Comparison of ENCODE assay signal across 16 mouse cellular contexts in the genomic region with DNA sequence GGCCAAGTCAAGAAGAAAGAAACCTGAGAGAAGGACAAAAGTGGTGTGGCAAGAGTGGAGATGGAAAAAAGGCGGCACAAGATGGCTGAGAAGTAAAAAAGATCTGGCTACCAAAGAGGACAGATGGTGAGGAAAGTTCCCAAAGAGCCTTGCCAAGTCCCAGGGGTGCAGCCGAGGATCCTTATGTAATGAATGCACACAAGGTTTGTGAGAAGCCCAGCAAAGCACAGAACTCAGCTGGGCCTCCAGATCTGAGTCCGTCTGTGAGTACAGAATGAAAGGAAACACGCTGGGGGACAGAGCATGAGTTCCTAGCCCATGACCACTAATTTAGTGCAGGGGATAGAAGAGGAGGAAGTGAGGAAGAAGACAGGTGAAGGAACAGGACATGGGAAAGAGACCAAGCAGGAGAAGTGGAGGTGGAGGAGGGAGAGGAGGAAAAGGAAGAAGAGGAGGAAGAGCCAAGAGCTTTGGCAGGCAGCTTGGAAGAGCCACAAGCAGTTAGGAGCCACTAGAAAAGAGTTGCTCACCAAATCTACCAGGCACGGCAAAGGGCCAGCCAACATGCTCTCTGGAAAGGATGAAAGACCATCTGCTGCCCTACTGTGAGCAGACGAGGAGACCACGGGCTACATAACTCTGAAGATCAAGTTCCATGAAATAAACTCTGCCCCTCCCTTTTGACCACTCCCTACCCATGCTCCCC. TPM values are rescaled to one million over a fixed set of nuclear protein-coding genes. Genes with fewer than 3 reads are reported as not detected.
DNase-seq lines count a peak whose midpoint lies in the region; ATAC-seq and TF ChIP-seq lines count a peak whose summit lies in the region.
"Had no signal": no experiment of that assay in that cellular context is flagged by ENCODE, and none has a peak within 500 bp of the region (broad histone marks: within the 10 kb centered on the region; RNA-seq: fewer than 3 reads in every experiment).

No protein-coding gene starts in this region.

- intact Hi-C loops in left cerebral cortex, adult 2 months (cut with DNase I), result loop anchor here (5.0 kb wide), 1 partner anchor 83 kb away; no protein-coding TSS in a partner anchor

- peak overlapping the region; percentile 90 for H3K27ac ChIP-seq in cerebellum, adult 2 months (ENCODE audit: insufficient read depth, low read length)
- H3K27ac ChIP-seq in left cerebral cortex, adult 2 months, result peak overlapping the region; percentile 26; the same call in 1 of the 2 replicates
- H3K27ac ChIP-seq: midbrain, embryonic 10.5 days; neural tube, embryonic 15.5 days; stomach, embryonic 15.5 days had no signal

- H3K4me1 ChIP-seq in cerebellum, adult 2 months (ENCODE audit: control insufficient read depth, insufficient read depth, low read length), result peaks cover 7% of the 10 kb centered on the region; the same call in 1 of the 2 replicates
- H3K4me1 ChIP-seq: midbrain, embryonic 10.5 days; neural tube, embryonic 15.5 days; stomach, embryonic 15.5 days had no signal

- ATAC-seq in frontal cortex, adult (ENCODE audit: low TSS enrichment), result peak; percentile 96
- ATAC-seq in inflammation-experienced regulatory T-cells, adult 6 months, result no peak

- no peak for TF ChIP-seq CTCF in cerebellum, adult 2 months (IDR thresholded peaks at IDR 0.05; ENCODE audit: borderline replicate concordance, insufficient read depth, low read depth, low read length)
- TF ChIP-seq CTCF in left cerebral cortex, adult 2 months (IDR thresholded peaks at IDR 0.05), result no peak

- no peak overlapping the region for H3K4me3 ChIP-seq in cerebellum, adult 2 months (replicated peaks; ENCODE audit: insufficient read depth, low read depth, low read length)
- H3K4me3 ChIP-seq in left cerebral cortex, adult 2 months, result no peak overlapping the region
- H3K4me3 ChIP-seq: heart, embryonic 12.5 days; midbrain, embryonic 10.5 days; neural tube, embryonic 15.5 days; stomach, embryonic 15.5 days had no signal

- no peak for TF ChIP-seq POLR2A in cerebellum, adult 2 months (IDR thresholded peaks at IDR 0.05; ENCODE audit: borderline replicate concordance, insufficient read depth, low read length)

- H3K27me3 ChIP-seq in cerebellum, adult 2 months (ENCODE audit: control insufficient read depth, insufficient read depth, low read length), result no peaks in the 10 kb centered on the region
- H3K27me3 ChIP-seq: neural tube, embryonic 15.5 days; stomach, embryonic 15.5 days had no signal

- DNase-seq in frontal cortex, postnatal 10 days (ENCODE audit: low spot score in 2 of 2), result no peak
- peak; percentile 14 for DNase-seq in adipocyte (ENCODE audit: low spot score)
- DNase-seq in cerebellum, adult 2 months, result peak; percentile 73 to 81
- peak; percentile 8 to 33 for DNase-seq in left cerebral cortex, adult 2 months (ENCODE audit: extremely low spot score in 1 of 2, low spot score in 2 of 2)
- no peak for DNase-seq in adrenal gland, adult 18-20 months (ENCODE audit: low spot score in 2 of 2)
- DNase-seq in thymus, postnatal 36 days, result no peak
- DNase-seq: adrenal gland, adult 2 months; gastrocnemius, postnatal 10 days; heart, postnatal 4 days had no signal

- WGBS in cerebellum, adult 2 months, result 19% methylated on average over 7 of the region's 7 CpGs

RNA-seq across cellular contexts. Expression of a gene that starts 3.6 kb away (rescaled TPM):
- 0.08 and 0.13 TPM in 2 replicates for polyA plus RNA-seq in cerebellum, adult 2 months (2012; rRNA removed)
- total RNA-seq in left cerebral cortex, adult 2 months (2021), result under 1 TPM; 0.18 to 0.79 TPM
- total RNA-seq in adrenal gland, adult 18-20 months (2021), result 1 to 10 TPM; 1.4 to 3.7 TPM
- 1 to 10 TPM in 1 of 3 experiments, under 1 TPM in 2; 0.50 to 2.7 (median 0.71) TPM for polyA plus RNA-seq in inflammation-experienced regulatory T-cells, adult 6 months (2017; shearing (Covaris generic))
- total RNA-seq: liver, adult 2 months had no signal
- polyA plus RNA-seq: liver, adult 2 months had no signal

RNA-seq across cellular contexts. Expression of a gene that starts 41.3 kb away (rescaled TPM):
- 0.56 and 0.59 TPM in 2 replicates for polyA plus RNA-seq in cerebellum, adult 2 months (2012; rRNA removed)
- total RNA-seq in left cerebral cortex, adult 2 months (2021), result 1 to 10 TPM; 1.1 to 1.3 TPM
- 1 to 10 TPM; 1.5 to 2.2 TPM for total RNA-seq in adrenal gland, adult 18-20 months (2021)
- polyA plus RNA-seq in inflammation-experienced regulatory T-cells, adult 6 months (2017; shearing (Covaris generic)), result 100 to 1,000 TPM; 303 to 376 (median 360) TPM

Comparison
In these comparisons a context has a peak if more than half of its experiments do, and no peak if none do; other contexts are left out.
1. DNase-seq: peak in adipocyte (single experiment), cerebellum, adult 2 months (2 of 2) and left cerebral cortex, adult 2 months (2 of 2); none in frontal cortex, postnatal 10 days (0 of 2), adrenal gland, adult 18-20 months (0 of 2) and thymus, postnatal 36 days (0 of 2).